Mouse (Mus musculus): ENCODE results near the gene Sgms1. TPM values are rescaled to one million over a fixed set of nuclear protein-coding genes. Genes with fewer than 3 reads are reported as not detected.

The Sgms1 gene
- polyA plus RNA-seq, 1 experiment, result 8.5 TPM

DNA sequence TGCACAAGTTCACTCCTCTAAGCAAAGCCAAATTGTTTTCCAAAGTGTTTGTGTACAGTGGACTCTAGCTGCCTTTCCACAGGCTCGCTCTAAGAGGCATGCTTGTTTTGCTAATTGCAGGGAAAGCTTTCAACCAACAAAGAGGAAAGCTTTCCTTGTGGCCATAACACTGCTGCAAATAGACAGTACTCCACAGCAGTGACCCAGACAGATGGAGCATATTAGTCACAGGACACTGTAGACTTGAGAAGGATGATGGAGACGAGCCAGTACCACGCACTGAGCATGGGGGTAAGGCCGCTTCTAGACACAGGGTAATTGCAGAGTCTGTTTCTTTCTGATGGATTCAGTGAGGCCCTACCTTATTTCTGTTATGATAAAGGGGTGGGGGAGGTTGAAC lies 33.3 kb downstream of the Sgms1 start:
- no peaks in the 10 kb centered on the region for H3K36me3 ChIP-seq (ENCODE audit: control insufficient read depth, insufficient read depth)
- H3K79me2 ChIP-seq (ENCODE audit: control insufficient read depth, insufficient read depth), result no peaks in the 10 kb centered on the region
- TF ChIP-seq USF1 (IDR thresholded peaks at IDR 0.05; ENCODE audit: low read depth), result no peak
- TF ChIP-seq MAX (IDR thresholded peaks at IDR 0.05; ENCODE audit: low read depth), result no peak
- no peak for TF ChIP-seq POLR2AphosphoS2 (IDR thresholded peaks at IDR 0.05; ENCODE audit: insufficient read length, low read depth)
- no peak for TF ChIP-seq TCF12 (IDR thresholded peaks at IDR 0.05; ENCODE audit: insufficient read depth, poor library complexity, severe bottlenecking)
- TF ChIP-seq REST (IDR thresholded peaks at IDR 0.05; ENCODE audit: insufficient read depth, insufficient read length), result no peak
- no peak for TF ChIP-seq E2F4 (IDR thresholded peaks at IDR 0.05; ENCODE audit: insufficient read depth)
- no peak for TF ChIP-seq SRF (IDR thresholded peaks at IDR 0.05; ENCODE audit: control insufficient read depth, insufficient read length, low read depth)
- no peak for TF ChIP-seq CEBPB (IDR thresholded peaks at IDR 0.05; ENCODE audit: insufficient read depth, poor library complexity, severe bottlenecking)
- TF ChIP-seq MYOD1 (IDR thresholded peaks at IDR 0.05; ENCODE audit: control insufficient read depth in 1 of 3, insufficient read length in 2 of 3, low read depth in 2 of 3), result no peak
- TF ChIP-seq POLR2A (IDR thresholded peaks at IDR 0.05; ENCODE audit: insufficient read length, low read depth), result no peak

DNA sequence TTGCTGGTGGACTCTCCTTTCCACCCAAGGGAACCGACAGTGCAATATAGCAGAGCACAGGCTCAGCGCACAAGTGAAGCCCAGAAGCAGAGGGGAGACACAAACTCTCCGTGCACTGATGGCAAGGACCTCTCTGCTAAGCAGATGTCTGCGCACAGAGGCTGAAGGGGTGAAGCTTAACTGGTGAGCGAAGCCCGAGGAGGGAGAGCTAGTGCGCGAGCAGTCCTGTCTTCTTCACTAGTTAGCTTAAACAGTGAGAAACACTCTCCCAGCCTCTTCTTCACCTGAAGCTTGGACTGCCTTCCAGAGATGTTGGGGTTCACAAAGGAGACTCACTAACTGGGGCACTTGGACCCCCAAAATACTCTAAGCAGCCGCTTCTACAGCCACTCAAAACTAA lies 36.1 kb downstream of the Sgms1 start:
- no peaks in the 10 kb centered on the region for H3K36me3 ChIP-seq (ENCODE audit: control insufficient read depth, insufficient read depth)
- no peak overlapping the region for H3K4me2 ChIP-seq (ENCODE audit: low read depth)
- no peak overlapping the region for H3ac ChIP-seq (ENCODE audit: control insufficient read depth, insufficient read length)
- H3K27me3 ChIP-seq (ENCODE audit: control insufficient read depth, insufficient read depth, insufficient read length), result no peaks in the 10 kb centered on the region
- TF ChIP-seq E2F4 (IDR thresholded peaks at IDR 0.05; ENCODE audit: insufficient read depth) (no peak), MYOG (IDR thresholded peaks at IDR 0.05; ENCODE audit: control insufficient read depth in 1 of 3, insufficient read depth in 1 of 3, insufficient read length in 2 of 3, low read depth in 2 of 3) (no peak), SRF (IDR thresholded peaks at IDR 0.05; ENCODE audit: control insufficient read depth, insufficient read length, low read depth) (no peak), TCF12 (IDR thresholded peaks at IDR 0.05; ENCODE audit: insufficient read depth, poor library complexity, severe bottlenecking) (no peak), POLR2AphosphoS2 (IDR thresholded peaks at IDR 0.05; ENCODE audit: insufficient read length, low read depth) (no peak), REST (IDR thresholded peaks at IDR 0.05; ENCODE audit: insufficient read depth, insufficient read length) (no peak), TCF3 (IDR thresholded peaks at IDR 0.05; ENCODE audit: insufficient read length, low read depth) (no peak), MAX (IDR thresholded peaks at IDR 0.05; ENCODE audit: low read depth) (no peak)
- no peaks in the 10 kb centered on the region for H3K79me2 ChIP-seq (ENCODE audit: control insufficient read depth, insufficient read depth)
- H3K4me3 ChIP-seq, result no peak overlapping the region

More for the DNA sequence above, 33.3 kb downstream of the Sgms1 start:
- no peak overlapping the region for H3K4me3 ChIP-seq
- H3ac ChIP-seq (ENCODE audit: control insufficient read depth, insufficient read length), result no peak overlapping the region
- no peak overlapping the region for H3K4me2 ChIP-seq (ENCODE audit: low read depth)
- no peaks in the 10 kb centered on the region for H3K27me3 ChIP-seq (ENCODE audit: control insufficient read depth, insufficient read depth, insufficient read length)

DNA sequence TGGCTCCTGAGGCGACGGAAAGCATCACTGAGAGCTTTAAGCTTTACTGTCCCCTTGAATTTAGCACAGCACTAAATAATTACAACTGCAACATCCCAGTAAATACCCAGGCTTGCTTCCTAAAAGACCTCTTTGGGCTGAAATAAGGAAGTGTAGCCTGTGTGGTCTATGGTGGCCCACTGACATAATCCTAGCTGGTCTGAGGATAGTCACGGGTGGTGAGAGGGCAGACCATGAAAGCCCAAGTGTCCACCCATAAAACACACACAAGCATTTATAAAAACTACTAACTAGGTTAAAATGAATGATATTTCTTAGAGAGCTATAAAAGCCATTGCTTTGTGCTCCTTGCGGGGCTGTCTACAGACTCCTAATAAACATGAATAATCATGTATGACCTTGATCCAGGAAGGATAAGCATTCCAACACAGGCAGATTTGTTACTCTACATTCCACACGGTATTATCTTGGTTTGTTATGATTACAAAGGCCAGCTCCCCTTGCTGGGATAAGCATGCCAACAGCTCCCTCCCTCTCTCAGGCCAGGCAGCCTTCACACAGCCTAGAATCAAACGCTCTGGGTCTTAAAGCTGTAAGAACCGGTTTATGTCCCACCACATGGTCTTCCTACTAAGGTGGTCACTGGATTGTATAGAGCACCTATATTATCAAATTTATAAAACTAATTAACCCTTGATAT lies 40.4 kb downstream of the Sgms1 start:
- Histone ChIP-seq H3ac (ENCODE audit: control insufficient read depth, insufficient read length) (no peak overlapping the region), H3K4me2 (ENCODE audit: low read depth) (no peak overlapping the region), H3K4me3 (no peak overlapping the region), H3K36me3 (ENCODE audit: control insufficient read depth, insufficient read depth) (no peaks in the 10 kb centered on the region), H3K79me2 (ENCODE audit: control insufficient read depth, insufficient read depth) (no peaks in the 10 kb centered on the region), H3K27me3 (ENCODE audit: control insufficient read depth, insufficient read depth, insufficient read length) (no peaks in the 10 kb centered on the region)
- TF ChIP-seq MYOD1 (IDR thresholded peaks at IDR 0.05; ENCODE audit: control insufficient read depth in 1 of 3, insufficient read length in 2 of 3, low read depth in 2 of 3), result no peak
- no peak for TF ChIP-seq E2F4 (IDR thresholded peaks at IDR 0.05; ENCODE audit: insufficient read depth)
- no peak for TF ChIP-seq SRF (IDR thresholded peaks at IDR 0.05; ENCODE audit: control insufficient read depth, insufficient read length, low read depth)

DNA sequence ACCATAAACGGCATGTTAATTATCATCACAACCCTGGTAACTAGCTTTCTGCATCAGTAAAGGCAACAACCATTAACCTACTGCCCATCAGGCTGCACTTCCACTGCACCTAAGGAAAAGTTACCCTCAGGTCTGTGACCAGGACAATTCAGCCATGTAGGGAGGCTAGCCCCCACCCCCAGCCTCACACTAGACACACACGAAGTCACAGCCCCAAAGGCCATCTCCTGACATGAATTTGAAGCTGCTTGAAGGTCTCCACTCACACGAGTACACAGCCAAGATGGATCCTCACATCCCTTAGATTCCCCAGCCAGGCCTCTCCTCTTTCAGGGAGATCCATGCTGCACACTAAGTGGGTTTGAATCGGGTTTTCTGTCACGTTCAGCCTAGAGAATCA lies 42.0 kb downstream of the Sgms1 start:
- H3K27me3 ChIP-seq (ENCODE audit: control insufficient read depth, insufficient read depth, insufficient read length), result no peaks in the 10 kb centered on the region
- no peak overlapping the region for H3K4me2 ChIP-seq (ENCODE audit: low read depth)
- no peak overlapping the region for H3K4me3 ChIP-seq
- no peaks in the 10 kb centered on the region for H3K36me3 ChIP-seq (ENCODE audit: control insufficient read depth, insufficient read depth)
- TF ChIP-seq TCF3 (IDR thresholded peaks at IDR 0.05; ENCODE audit: insufficient read length, low read depth) (no peak), TCF12 (IDR thresholded peaks at IDR 0.05; ENCODE audit: insufficient read depth, poor library complexity, severe bottlenecking) (no peak), USF1 (IDR thresholded peaks at IDR 0.05; ENCODE audit: low read depth) (no peak), MYOG (IDR thresholded peaks at IDR 0.05; ENCODE audit: control insufficient read depth in 1 of 3, insufficient read depth in 1 of 3, insufficient read length in 2 of 3, low read depth in 2 of 3) (no peak), REST (IDR thresholded peaks at IDR 0.05; ENCODE audit: insufficient read depth, insufficient read length) (no peak), CEBPB (IDR thresholded peaks at IDR 0.05; ENCODE audit: insufficient read depth, poor library complexity, severe bottlenecking) (no peak), POLR2A (IDR thresholded peaks at IDR 0.05; ENCODE audit: insufficient read length, low read depth) (no peak), SRF (IDR thresholded peaks at IDR 0.05; ENCODE audit: control insufficient read depth, insufficient read length, low read depth) (no peak), MYOD1 (IDR thresholded peaks at IDR 0.05; ENCODE audit: control insufficient read depth in 1 of 3, insufficient read length in 2 of 3, low read depth in 2 of 3) (no peak), POLR2AphosphoS2 (IDR thresholded peaks at IDR 0.05; ENCODE audit: insufficient read length, low read depth) (no peak), MAX (IDR thresholded peaks at IDR 0.05; ENCODE audit: low read depth) (no peak), E2F4 (IDR thresholded peaks at IDR 0.05; ENCODE audit: insufficient read depth) (no peak)
- no peak overlapping the region for H3ac ChIP-seq (ENCODE audit: control insufficient read depth, insufficient read length)
- no peaks in the 10 kb centered on the region for H3K79me2 ChIP-seq (ENCODE audit: control insufficient read depth, insufficient read depth)

DNA sequence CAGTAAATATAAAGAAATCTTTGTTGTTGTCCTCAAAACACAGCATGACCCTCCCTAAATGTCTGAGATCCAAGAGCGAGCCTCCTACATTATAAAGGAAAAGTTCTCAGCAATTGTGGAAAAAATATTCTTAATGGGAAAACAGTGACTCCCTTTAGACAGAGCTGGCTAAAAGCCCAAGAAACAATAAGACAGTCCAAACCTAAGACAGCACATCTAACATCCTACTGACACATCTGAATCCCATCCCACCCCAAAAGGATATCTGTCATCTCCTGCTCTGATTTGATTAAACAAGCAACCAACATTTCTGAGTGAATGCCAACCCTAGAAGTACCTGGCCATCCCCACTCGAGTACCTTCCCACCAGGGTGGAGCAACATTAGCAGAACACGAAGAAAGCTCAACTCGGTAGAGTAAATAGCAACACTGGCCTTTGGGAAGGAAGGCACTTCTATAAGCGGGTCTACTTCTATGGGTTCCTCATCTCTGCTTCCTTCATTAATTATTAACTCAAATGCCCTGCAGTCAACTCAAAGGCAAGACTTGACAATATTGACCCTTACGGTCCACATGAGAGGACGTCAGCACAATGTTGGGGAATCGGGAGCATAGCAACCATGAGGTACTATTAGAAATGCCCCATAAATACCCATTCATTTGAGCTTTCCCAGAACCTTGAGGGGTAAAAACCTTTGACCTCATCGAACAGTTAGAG lies 42.7 kb downstream of the Sgms1 start:
- Histone ChIP-seq H3K79me2 (ENCODE audit: control insufficient read depth, insufficient read depth) (no peaks in the 10 kb centered on the region), H3ac (ENCODE audit: control insufficient read depth, insufficient read length) (no peak overlapping the region), H3K4me3 (no peak overlapping the region), H3K36me3 (ENCODE audit: control insufficient read depth, insufficient read depth) (no peaks in the 10 kb centered on the region), H3K4me2 (ENCODE audit: low read depth) (peak overlapping the region; percentile 60), H3K27me3 (ENCODE audit: control insufficient read depth, insufficient read depth, insufficient read length) (no peaks in the 10 kb centered on the region)
- TF ChIP-seq E2F4 (IDR thresholded peaks at IDR 0.05; ENCODE audit: insufficient read depth), result no peak
- no peak for TF ChIP-seq TCF12 (IDR thresholded peaks at IDR 0.05; ENCODE audit: insufficient read depth, poor library complexity, severe bottlenecking)
- no peak for TF ChIP-seq CEBPB (IDR thresholded peaks at IDR 0.05; ENCODE audit: insufficient read depth, poor library complexity, severe bottlenecking)
- TF ChIP-seq POLR2AphosphoS2 (IDR thresholded peaks at IDR 0.05; ENCODE audit: insufficient read length, low read depth), result no peak
- TF ChIP-seq USF1 (IDR thresholded peaks at IDR 0.05; ENCODE audit: low read depth), result no peak
- no peak for TF ChIP-seq TCF3 (IDR thresholded peaks at IDR 0.05; ENCODE audit: insufficient read length, low read depth)
- no peak for TF ChIP-seq SRF (IDR thresholded peaks at IDR 0.05; ENCODE audit: control insufficient read depth, insufficient read length, low read depth)
- no peak for TF ChIP-seq MAX (IDR thresholded peaks at IDR 0.05; ENCODE audit: low read depth)
- no peak for TF ChIP-seq REST (IDR thresholded peaks at IDR 0.05; ENCODE audit: insufficient read depth, insufficient read length)
- no peak for TF ChIP-seq MYOD1 (IDR thresholded peaks at IDR 0.05; ENCODE audit: control insufficient read depth in 1 of 3, insufficient read length in 2 of 3, low read depth in 2 of 3)
- no peak for TF ChIP-seq POLR2A (IDR thresholded peaks at IDR 0.05; ENCODE audit: insufficient read length, low read depth)
- TF ChIP-seq MYOG (IDR thresholded peaks at IDR 0.05; ENCODE audit: control insufficient read depth in 1 of 3, insufficient read depth in 1 of 3, insufficient read length in 2 of 3, low read depth in 2 of 3), result no peak

Measured in myocyte (in vitro differentiated cells).